Mouse (Mus musculus): ENCODE measurements around the gene Gm10591. TPM values are rescaled to one million over a fixed set of nuclear protein-coding genes. Genes with fewer than 3 reads are reported as not detected.
"Not testable (repeated sequence)": the region's sequence is repeated elsewhere in the genome, so short reads cannot be mapped to it uniquely, and the experiment has no call there.

The Gm10591 gene
- polyA plus RNA-seq (2012; ENCODE audit: insufficient read depth, insufficient read length, low replicate concordance, missing spikeins): not detected in 2 replicates

GRCm38 (mm10) chr4:42611895-42612294 lies at the start of gene Gm10591:
Gene Gm10591 (plus strand): TSS chr4:42612195.
- no CpG with 5 or more reads among the region's 5 CpGs for WGBS
- not testable (repeated sequence) for H3K4me3 ChIP-seq (ENCODE audit: insufficient read depth, low read depth, low read length)

GRCm38 (mm10) chr4:42629419-42629818 lies 17.4 kb downstream of the Gm10591 start, which contains the start of gene Gm2564:
Gene Gm2564 (plus strand): TSS chr4:42629719.
- not testable (repeated sequence) for H3K27ac ChIP-seq (ENCODE audit: insufficient read depth, low read depth, low read length); H3K4me1 ChIP-seq (ENCODE audit: control insufficient read depth, insufficient read depth, low read length); H3K4me3 ChIP-seq (ENCODE audit: insufficient read depth, low read depth, low read length)
- WGBS: no CpG with 5 or more reads among the region's 8 CpGs

More at GRCm38 (mm10) chr4:42611895-42612294, at the start of gene Gm10591:
- not testable (repeated sequence) for H3K27ac ChIP-seq (ENCODE audit: insufficient read depth, low read depth, low read length); H3K4me1 ChIP-seq (ENCODE audit: control insufficient read depth, insufficient read depth, low read length)

GRCm38 (mm10) chr4:42654951-42655350 lies 43.0 kb downstream of the Gm10591 start, which contains the start of gene Ccl27b:
Gene Ccl27b (plus strand): TSS chr4:42655251.
- not testable (repeated sequence) for H3K4me3 ChIP-seq (ENCODE audit: insufficient read depth, low read depth, low read length); H3K27ac ChIP-seq (ENCODE audit: insufficient read depth, low read depth, low read length); H3K4me1 ChIP-seq (ENCODE audit: control insufficient read depth, insufficient read depth, low read length)
- WGBS: no CpG with 5 or more reads among the region's 9 CpGs

GRCm38 (mm10) chr4:42661793-42662192 lies 49.8 kb downstream of the Gm10591 start, which contains the start of gene Il11ra2:
Gene Il11ra2 (minus strand): TSS chr4:42661893.
- not testable (repeated sequence) for H3K27ac ChIP-seq (ENCODE audit: insufficient read depth, low read depth, low read length); H3K4me3 ChIP-seq (ENCODE audit: insufficient read depth, low read depth, low read length); H3K4me1 ChIP-seq (ENCODE audit: control insufficient read depth, insufficient read depth, low read length)
- WGBS: no CpG with 5 or more reads among the region's 3 CpGs

Other genes with a start within 250 kb of the Gm10591 start
- not detected in 2 replicates for gene Gm21586, start 172.8 kb upstream of the Gm10591 start, polyA plus RNA-seq (2012; ENCODE audit: insufficient read depth, insufficient read length, low replicate concordance, missing spikeins)
- gene Gm2163, start 145.4 kb upstream of the Gm10591 start, polyA plus RNA-seq (2012; ENCODE audit: insufficient read depth, insufficient read length, low replicate concordance, missing spikeins): not detected in 2 replicates
- gene Fam205a2, start 84.0 kb upstream of the Gm10591 start, polyA plus RNA-seq (2012; ENCODE audit: insufficient read depth, insufficient read length, low replicate concordance, missing spikeins): not detected in 2 replicates
- not detected in 2 replicates for gene Gm2564, start 17.5 kb downstream of the Gm10591 start, polyA plus RNA-seq (2012; ENCODE audit: insufficient read depth, insufficient read length, low replicate concordance, missing spikeins)
- not detected in 2 replicates for gene Ccl27b, start 43.1 kb downstream of the Gm10591 start, polyA plus RNA-seq (2012; ENCODE audit: insufficient read depth, insufficient read length, low replicate concordance, missing spikeins)
- gene Il11ra2, start 49.7 kb downstream of the Gm10591 start, polyA plus RNA-seq (2012; ENCODE audit: insufficient read depth, insufficient read length, low replicate concordance, missing spikeins): not detected in 2 replicates
- gene 4930578G10Rik, start 123.3 kb downstream of the Gm10591 start, polyA plus RNA-seq (2012; ENCODE audit: insufficient read depth, insufficient read length, low replicate concordance, missing spikeins): not detected in 2 replicates
- not detected in 2 replicates for gene Ccl19, start 144.4 kb downstream of the Gm10591 start, polyA plus RNA-seq (2012; ENCODE audit: insufficient read depth, insufficient read length, low replicate concordance, missing spikeins)
- not detected in 2 replicates for gene Ccl21a, start 161.8 kb downstream of the Gm10591 start, polyA plus RNA-seq (2012; ENCODE audit: insufficient read depth, insufficient read length, low replicate concordance, missing spikeins)
- gene Fam205a1, start 241.7 kb downstream of the Gm10591 start, polyA plus RNA-seq (2012; ENCODE audit: insufficient read depth, insufficient read length, low replicate concordance, missing spikeins): not detected in 2 replicates
- not detected in 2 replicates for gene Gm12394, start 244.6 kb downstream of the Gm10591 start, polyA plus RNA-seq (2012; ENCODE audit: insufficient read depth, insufficient read length, low replicate concordance, missing spikeins)

All from olfactory bulb, adult 2 months (tissue).